Mouse (Mus musculus) limb, embryonic 14.5 days (tissue): ENCODE measurements around the gene Fhl3. TPM values are rescaled to one million over a fixed set of nuclear protein-coding genes. Genes with fewer than 3 reads are reported as not detected.
A peak's percentile ranks its signal among the peaks of the same experiment; 100 is the strongest.
"Not testable (repeated sequence)": the region's sequence is repeated elsewhere in the genome, so short reads cannot be mapped to it uniquely, and the experiment has no call there.

ENCODE experiments used
- ATAC-seq: fragments of 200-750 bp; cut with Nextera tagmentation; 2 replicates; pipeline ENCODE4 v1.8.0; 2017; ENCODE audit warnings: low read depth, moderate number of reproducible peaks, moderate TSS enrichment; ENCODE audit not compliant: low FRiP score
- DNase-seq: peaks from one replicate; pipeline ENCODE4 v3.0.0-alpha.2; 2015; ENCODE audit warnings: low spot score
- H3K27ac ChIP-seq: fragments of 300-500 bp; sonication (generic); replicated peaks from 2 replicates; pipeline ENCODE4 v1.5.1; 2014; ENCODE audit warnings: low read depth, mild to moderate bottlenecking, low read length, moderate library complexity, mixed read lengths
- H3K27me3 ChIP-seq: fragments of 300-500 bp; sonication (generic); 2 replicates; pipeline ENCODE4 v1.6.1; 2014; ENCODE audit warnings: low read length, mixed read lengths; ENCODE audit not compliant: control insufficient read depth, insufficient read depth
- H3K36me3 ChIP-seq: fragments of 300-500 bp; sonication (generic); 2 replicates; pipeline ENCODE4 v1.6.1; 2014; ENCODE audit warnings: mild to moderate bottlenecking, low read length, moderate library complexity, mixed read lengths; ENCODE audit not compliant: control insufficient read depth, insufficient read depth
- H3K4me1 ChIP-seq: fragments of 300-500 bp; sonication (generic); 2 replicates; pipeline ENCODE4 v1.6.1; 2014; ENCODE audit warnings: antibody characterized with exemption, low read length, mixed read lengths; ENCODE audit not compliant: control insufficient read depth, insufficient read depth
- H3K4me2 ChIP-seq: fragments of 300-500 bp; sonication (generic); replicated peaks from 2 replicates; pipeline ENCODE4 v1.6.1; 2014; ENCODE audit warnings: low read depth, mild to moderate bottlenecking, low read length, moderate library complexity; ENCODE audit not compliant: severe bottlenecking
- H3K4me3 ChIP-seq: fragments of 300-500 bp; sonication (generic); replicated peaks from 2 replicates; pipeline ENCODE4 v1.5.1; 2014; ENCODE audit warnings: low read length
- H3K9ac ChIP-seq: fragments of 300-500 bp; sonication (generic); 2 replicates; pipeline ENCODE4 v1.6.1; 2014; ENCODE audit warnings: mild to moderate bottlenecking, low read depth, low read length, moderate library complexity; ENCODE audit not compliant: severe bottlenecking
- H3K9me3 ChIP-seq: fragments of 300-500 bp; sonication (generic); 2 replicates; pipeline ENCODE4 v1.6.1; 2016; ENCODE audit warnings: low read length; ENCODE audit not compliant: control insufficient read depth
- POLR2A ChIP-seq: fragments of 200-500 bp; IDR thresholded peaks from 2 replicates; pipeline ENCODE4 v1.8.0; 2012; ENCODE audit warnings: inconsistent platforms, mild to moderate bottlenecking, moderate library complexity, borderline replicate concordance; ENCODE audit not compliant: insufficient read depth, insufficient read length; ENCODE audit errors: extremely low read depth
- WGBS: fragments of 180-500 bp; shearing (Covaris S2); extraction: QIAGEN DNeasy Blood & Tissue Kit; methylation state at CpG from one replicate; pipeline ENCODE4 v1.1.7; 2014; 5-methylcytosine and 5-hydroxymethylcytosine counted together
- polyA plus RNA-seq, 2 experiments: library from polyadenylated mRNA; depleted of rRNA in 1 of 2; stranded (reverse) in 1 of 2; unstranded in 1 of 2; fragments of >200 nt; fragmentation: Nextera tagmentation in 1 of 2; extraction: Ambion mirVana in 1 of 2; gene quantifications; 2 replicates each; pipeline versions ENCODE4 v1.2.1 to v1.2.3; 2012 to 2014

Fhl3 gene
- polyA plus RNA-seq, 2 experiments: 18.1 to 30.6 TPM

GRCm38 (mm10) chr4:124708518-124709477, 8.3 kb downstream of the Fhl3 start:
- no peaks in the 10 kb centered on the region for H3K9me3 ChIP-seq
- H3K36me3 ChIP-seq: peaks cover 21% of the 10 kb centered on the region
- peak overlapping the region; percentile 54 for H3K4me2 ChIP-seq
- H3K27me3 ChIP-seq: no peaks in the 10 kb centered on the region
- H3K27ac ChIP-seq: peak overlapping the region; percentile 92
- H3K9ac ChIP-seq: peak overlapping the region; percentile 44
- TF ChIP-seq POLR2A: 0 out of 2 replicates have a peak, but pooled peaks have one; percentile 28
- H3K4me3 ChIP-seq: peak overlapping the region; percentile 29
- peak; percentile 90 for ATAC-seq
- peak; percentile 97 for DNase-seq
- WGBS: under 1% methylated on average over 41 of the region's 41 CpGs
- peaks cover 43% of the 10 kb centered on the region for H3K4me1 ChIP-seq

GRCm38 (mm10) chr4:124709961-124710446, 9.5 kb downstream of the Fhl3 start:
- TF ChIP-seq POLR2A: no peak
- Histone ChIP-seq H3K9ac (peak overlapping the region; percentile 31; the same call in 1 of the 2 replicates), H3K4me2 (peak overlapping the region; percentile 54), H3K4me1 (peaks cover 30% of the 10 kb centered on the region), H3K27ac (peak overlapping the region; percentile 92), H3K4me3 (peak overlapping the region; percentile 29), H3K9me3 (no peaks in the 10 kb centered on the region), H3K36me3 (peaks cover 21% of the 10 kb centered on the region), H3K27me3 (no peaks in the 10 kb centered on the region)
- WGBS: 2% methylated on average over 18 of the region's 18 CpGs
- ATAC-seq (no peak), DNase-seq (peak; percentile 41)

GRCm38 (mm10) chr4:124710776-124711291, 10.3 kb downstream of the Fhl3 start:
- Histone ChIP-seq H3K36me3 (peaks cover 18% of the 10 kb centered on the region), H3K27me3 (no peaks in the 10 kb centered on the region), H3K9me3 (no peaks in the 10 kb centered on the region), H3K9ac (no peak overlapping the region), H3K27ac (no peak overlapping the region), H3K4me2 (no peak overlapping the region), H3K4me3 (no peak overlapping the region), H3K4me1 (peaks cover 25% of the 10 kb centered on the region)
- DNase-seq (peak; percentile 77), ATAC-seq (no peak)
- TF ChIP-seq POLR2A: no peak
- WGBS: 12% methylated on average over 5 of the region's 5 CpGs

GRCm38 (mm10) chr4:124712618-124713017, 12.1 kb downstream of the Fhl3 start:
- WGBS: 88% methylated on average over 6 of the region's 6 CpGs
- H3K9ac ChIP-seq: no peak overlapping the region
- peaks cover 14% of the 10 kb centered on the region for H3K36me3 ChIP-seq
- H3K4me2 ChIP-seq: no peak overlapping the region
- no peaks in the 10 kb centered on the region for H3K27me3 ChIP-seq
- DNase-seq (no peak), ATAC-seq (no peak)
- peaks cover 24% of the 10 kb centered on the region for H3K4me1 ChIP-seq
- TF ChIP-seq POLR2A: no peak
- H3K27ac ChIP-seq: no peak overlapping the region
- no peaks in the 10 kb centered on the region for H3K9me3 ChIP-seq
- H3K4me3 ChIP-seq: no peak overlapping the region

- WGBS: 71% methylated on average over 5 of the region's 5 CpGs
- not testable (repeated sequence) for H3K4me2 ChIP-seq, DNase-seq, H3K27ac ChIP-seq, H3K9me3 ChIP-seq, H3K27me3 ChIP-seq, H3K9ac ChIP-seq, H3K4me3 ChIP-seq, ATAC-seq
- H3K36me3 ChIP-seq: peaks cover 25% of the 10 kb centered on the region
- peaks cover 16% of the 10 kb centered on the region for H3K4me1 ChIP-seq
Measured at GRCm38 (mm10) chr4:124713850-124714249, 13.3 kb downstream of the Fhl3 start.
